Mouse (Mus musculus) heart, postnatal 0 days (tissue): Measurements from ENCODE around the gene Eif4a1. TPM values are rescaled to one million over a fixed set of nuclear protein-coding genes. Genes with fewer than 3 reads are reported as not detected.

Experiments
- ATAC-seq: fragments of 200-750 bp; cut with Nextera tagmentation; 2 replicates; pipeline ENCODE4 v1.8.0; 2017; ENCODE audit warnings: low read depth, moderate number of reproducible peaks, moderate library complexity; ENCODE audit not compliant: insufficient read depth
- DNase-seq: peaks from one replicate; pipeline ENCODE4 v3.0.0-alpha.2; 2016; ENCODE audit warnings: low spot score
- H3K27ac ChIP-seq: fragments of 300-500 bp; sonication (generic); 2 replicates; pipeline ENCODE4 v1.5.1; 2014; ENCODE audit warnings: low read depth, mild to moderate bottlenecking
- H3K27me3 ChIP-seq: fragments of 300-500 bp; sonication (generic); 2 replicates; pipeline ENCODE4 v1.6.1; 2014; ENCODE audit warnings: low read length, mixed read lengths; ENCODE audit not compliant: control insufficient read depth, insufficient read depth
- H3K36me3 ChIP-seq: fragments of 300-500 bp; sonication (generic); replicated peaks from 2 replicates; pipeline ENCODE4 v1.6.1; 2014; ENCODE audit warnings: low read length, mixed read lengths; ENCODE audit not compliant: control insufficient read depth, insufficient read depth
- H3K4me1 ChIP-seq: fragments of 300-500 bp; sonication (generic); 2 replicates; pipeline ENCODE4 v1.6.1; 2014; ENCODE audit warnings: antibody characterized with exemption; ENCODE audit not compliant: control insufficient read depth, insufficient read depth
- H3K4me2 ChIP-seq: fragments of 300-500 bp; sonication (generic); 2 replicates; pipeline ENCODE4 v1.6.1; 2014; ENCODE audit warnings: low read depth, mild to moderate bottlenecking, low read length, moderate library complexity
- H3K4me3 ChIP-seq: fragments of 300-500 bp; sonication (generic); 2 replicates; pipeline ENCODE4 v1.5.1; 2014; ENCODE audit warnings: low read depth, low read length
- H3K9ac ChIP-seq: fragments of 300-500 bp; sonication (generic); replicated peaks from 2 replicates; pipeline ENCODE4 v1.6.1; 2014; ENCODE audit warnings: low read depth, low read length, mixed read lengths
- H3K9me3 ChIP-seq: fragments of 300-500 bp; sonication (generic); replicated peaks from 2 replicates; pipeline ENCODE4 v1.6.1; 2016; ENCODE audit warnings: low read length; ENCODE audit not compliant: control insufficient read depth
- CTCF ChIP-seq: IDR thresholded peaks from 2 replicates; pipeline ENCODE4 v1.5.1; 2016; ENCODE audit warnings: antibody characterized with exemption, control low read depth, low read depth
- EP300 ChIP-seq: IDR thresholded peaks from 2 replicates; pipeline ENCODE4 v1.6.1; 2016; ENCODE audit warnings: antibody characterized with exemption, low read depth
- WGBS: fragments of 180-500 bp; shearing (Covaris S2); extraction: QIAGEN DNeasy Blood & Tissue Kit; methylation state at CpG from one replicate; pipeline ENCODE4 v1.1.7; 2014; 5-methylcytosine and 5-hydroxymethylcytosine counted together
- polyA plus RNA-seq: library from polyadenylated mRNA; unstranded; fragments of >200 nt; fragmentation: Nextera tagmentation; extraction: Ambion mirVana; gene quantifications from 2 replicates; pipeline ENCODE4 v1.2.1, GENCODE M21; 2015
- total RNA-seq: library from RNA; depleted of rRNA; stranded (reverse); fragments of >200 nt; gene quantifications from 2 replicates; pipeline ENCODE4 v1.2.3, GENCODE M21; 2014; ENCODE audit warnings: low replicate concordance; rRNA removed

Gene Eif4a1
- total RNA-seq, result 573 and 656 TPM in 2 replicates
- 261 and 289 TPM in 2 replicates for polyA plus RNA-seq

GRCm38 (mm10) chr11:69672211-69672706, at the start of gene Eif4a1:
Gene Eif4a1, minus strand, starts transcription at chr11:69672423.
- H3K27ac ChIP-seq, result peak within 1 kb of the TSS; percentile 100
- peak within 1 kb of the TSS; percentile 100 for H3K9ac ChIP-seq
- H3K27me3 ChIP-seq, result no peaks in the 10 kb centered on the region
- H3K36me3 ChIP-seq, result peaks cover 73% of the 10 kb centered on the region
- TF ChIP-seq EP300 (peak; percentile 85), CTCF (no peak)
- no peaks in the 10 kb centered on the region for H3K9me3 ChIP-seq
- H3K4me2 ChIP-seq, result peak within 1 kb of the TSS; percentile 88
- peak; percentile 94 for ATAC-seq
- H3K4me3 ChIP-seq, result peak within 1 kb of the TSS; percentile 100
- DNase-seq, result peak; percentile 99
- under 1% methylated on average over 36 of the region's 36 CpGs for WGBS
- peaks cover 9% of the 10 kb centered on the region for H3K4me1 ChIP-seq

- TF ChIP-seq CTCF (no peak), EP300 (no peak)
- Histone ChIP-seq H3K4me3 (no peak overlapping the region), H3K4me1 (no peaks in the 10 kb centered on the region), H3K27ac (no peak overlapping the region), H3K27me3 (no peaks in the 10 kb centered on the region), H3K9me3 (no peaks in the 10 kb centered on the region), H3K36me3 (no peaks in the 10 kb centered on the region), H3K4me2 (no peak overlapping the region), H3K9ac (no peak overlapping the region)
- ATAC-seq (no peak), DNase-seq (no peak)
- WGBS, result 80% methylated on average over 6 of the region's 6 CpGs
These were observed 48.6 kb upstream of the Eif4a1 start for GRCm38 (mm10) chr11:69720852-69721251.

GRCm38 (mm10) chr11:69719423-69719822, 47.2 kb upstream of the Eif4a1 start:
- H3K27ac ChIP-seq, result no peak overlapping the region
- no peaks in the 10 kb centered on the region for H3K9me3 ChIP-seq
- no peak overlapping the region for H3K4me3 ChIP-seq
- H3K4me2 ChIP-seq, result no peak overlapping the region
- WGBS, result 68% methylated on average over 6 of the region's 6 CpGs
- no peaks in the 10 kb centered on the region for H3K36me3 ChIP-seq
- DNase-seq, result no peak
- no peaks in the 10 kb centered on the region for H3K4me1 ChIP-seq
- ATAC-seq, result no peak
- TF ChIP-seq EP300 (no peak), CTCF (no peak)
- no peak overlapping the region for H3K9ac ChIP-seq
- H3K27me3 ChIP-seq, result no peaks in the 10 kb centered on the region

GRCm38 (mm10) chr11:69718661-69719060, 46.4 kb upstream of the Eif4a1 start:
- H3K9me3 ChIP-seq, result no peaks in the 10 kb centered on the region
- H3K27ac ChIP-seq, result no peak overlapping the region
- H3K9ac ChIP-seq, result no peak overlapping the region
- H3K27me3 ChIP-seq, result no peaks in the 10 kb centered on the region
- H3K4me1 ChIP-seq, result no peaks in the 10 kb centered on the region
- H3K4me3 ChIP-seq, result no peak overlapping the region
- 35% methylated on average over 15 of the region's 15 CpGs for WGBS
- no peak overlapping the region for H3K4me2 ChIP-seq
- TF ChIP-seq CTCF, result no peak
- TF ChIP-seq EP300, result no peak
- ATAC-seq (no peak), DNase-seq (no peak)
- no peaks in the 10 kb centered on the region for H3K36me3 ChIP-seq

DNA sequence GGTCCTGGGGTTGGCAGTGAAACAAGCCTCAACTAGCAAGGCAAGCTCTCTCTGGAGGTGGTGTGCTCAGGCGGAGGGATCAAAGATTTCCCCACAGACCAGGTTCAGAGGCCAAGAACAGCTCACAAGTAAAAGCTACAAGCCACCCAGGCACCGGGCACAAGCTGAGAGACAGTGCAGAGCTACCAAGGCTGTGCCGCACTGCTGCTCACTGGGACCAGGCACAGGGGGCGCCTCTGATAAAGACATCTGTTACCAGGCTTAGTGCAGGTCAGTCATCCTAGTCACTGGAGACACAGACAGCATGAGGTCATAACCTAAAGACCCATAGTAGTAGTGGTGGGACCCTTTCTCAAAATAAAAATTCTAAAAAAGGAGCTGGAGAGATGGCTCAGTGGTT, 44.7 kb upstream of the Eif4a1 start:
- DNase-seq (no peak), ATAC-seq (no peak)
- Histone ChIP-seq H3K36me3 (no peaks in the 10 kb centered on the region), H3K27ac (no peak overlapping the region), H3K9me3 (no peaks in the 10 kb centered on the region), H3K4me3 (no peak overlapping the region), H3K9ac (no peak overlapping the region), H3K4me1 (no peaks in the 10 kb centered on the region), H3K4me2 (no peak overlapping the region), H3K27me3 (no peaks in the 10 kb centered on the region)
- WGBS, result 73% methylated on average over 4 of the region's 4 CpGs
- TF ChIP-seq CTCF, result no peak
- no peak for TF ChIP-seq EP300

- H3K4me1 ChIP-seq, result no peaks in the 10 kb centered on the region
- no peak overlapping the region for H3K27ac ChIP-seq
- no peak for TF ChIP-seq EP300
- no peak for TF ChIP-seq CTCF
- no peaks in the 10 kb centered on the region for H3K9me3 ChIP-seq
- no peaks in the 10 kb centered on the region for H3K27me3 ChIP-seq
- no peak overlapping the region for H3K4me2 ChIP-seq
- peak; percentile 37 for DNase-seq
- no peak overlapping the region for H3K4me3 ChIP-seq
- H3K9ac ChIP-seq, result no peak overlapping the region
- whole genome bisulfite sequencing, result 18% methylated on average over 5 of the region's 5 CpGs
- peak; percentile 33; the same call in 1 of the 2 replicates for ATAC-seq
- H3K36me3 ChIP-seq, result no peaks in the 10 kb centered on the region
These were observed 43.7 kb upstream of the Eif4a1 start for GRCm38 (mm10) chr11:69715929-69716328.
